Mouse (Mus musculus): Measurements from ENCODE around the gene Ptpro.

DNA sequence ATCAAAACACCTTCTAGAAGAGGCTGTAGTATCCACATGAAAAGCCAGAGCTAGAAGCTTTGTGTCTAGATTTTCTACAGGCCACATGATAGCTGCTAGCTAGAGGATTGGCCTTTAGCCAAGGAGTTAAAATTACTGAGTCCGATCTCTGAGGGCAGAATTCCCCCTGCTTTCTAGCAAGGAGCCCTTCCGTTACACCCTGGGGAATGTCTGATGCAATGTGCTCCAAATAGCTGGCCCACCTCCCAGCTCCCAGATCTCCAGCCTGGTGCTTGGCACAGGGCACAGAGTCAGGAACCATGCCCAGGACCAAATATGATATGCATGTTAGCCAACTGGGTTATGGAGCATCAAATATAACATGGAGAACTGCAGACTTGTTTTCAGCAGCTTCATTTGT is 213.1 kb downstream of the Ptpro start:
- TF ChIP-seq POLR2A (IDR thresholded peaks at IDR 0.05; ENCODE audit: low read depth, low read length) (no peak), SMC3 (IDR thresholded peaks at IDR 0.05; ENCODE audit: low read depth, low read length) (no peak), USF2 (conservative IDR thresholded peaks at IDR 0.05; ENCODE audit: low read depth, low read length) (no peak), ELF1 (IDR thresholded peaks at IDR 0.05; ENCODE audit: low read depth, low read length) (no peak), BHLHE40 (IDR thresholded peaks at IDR 0.05; ENCODE audit: low read depth, low read length) (no peak), NRF1 (IDR thresholded peaks at IDR 0.05; ENCODE audit: low read depth, low read length) (no peak), CTCF (conservative IDR thresholded peaks at IDR 0.05 in 1 of 2, IDR thresholded peaks at IDR 0.05 in 1 of 2; ENCODE audit: low read depth in 2 of 2, low read length in 2 of 2) (no peak), MEF2A (IDR thresholded peaks at IDR 0.05; ENCODE audit: borderline replicate concordance, low read depth, low read length) (no peak), CHD2 (IDR thresholded peaks at IDR 0.05; ENCODE audit: low read length) (no peak), ZC3H11A (IDR thresholded peaks at IDR 0.05; ENCODE audit: low read depth, low read length) (no peak), JUND (conservative IDR thresholded peaks at IDR 0.05; ENCODE audit: low read depth, low read length) (no peak), ETS1 (conservative IDR thresholded peaks at IDR 0.05; ENCODE audit: low read depth, low read length) (no peak), MAFK (IDR thresholded peaks at IDR 0.05; ENCODE audit: insufficient replicate concordance, low read length) (no peak)
